Mouse (Mus musculus): Measurements from ENCODE around the gene Surf1. TPM values are rescaled to one million over a fixed set of nuclear protein-coding genes. Genes with fewer than 3 reads are reported as not detected.

Surf1 gene
- total RNA-seq, 4 experiments from 2014 or later, result 36.3 to 50.3 (median 43.0) TPM

GRCm38 (mm10) chr2:26927745-26928476 lies 11.6 kb upstream of the Surf1 start:
- no peak for DNase-seq (ENCODE audit: low spot score in 2 of 2)

GRCm38 (mm10) chr2:26921784-26922183 lies 5.5 kb upstream of the Surf1 start:
- DNase-seq (ENCODE audit: low spot score in 2 of 2), result no peak

- DNase-seq (ENCODE audit: low spot score in 2 of 2), result no peak
These were observed 4.0 kb upstream of the Surf1 start for GRCm38 (mm10) chr2:26920190-26920855.

- DNase-seq (ENCODE audit: low spot score in 2 of 2), result no peak
These were observed 3.4 kb upstream of the Surf1 start for GRCm38 (mm10) chr2:26919684-26920083.

- DNase-seq (ENCODE audit: low spot score in 2 of 2), result no peak
These were observed 408 bp upstream of the Surf1 start for GRCm38 (mm10) chr2:26916738-26917137.

GRCm38 (mm10) chr2:26914148-26914941 lies 2.0 kb downstream of the Surf1 start:
- no peak for DNase-seq (ENCODE audit: low spot score in 2 of 2)

- DNase-seq (ENCODE audit: low spot score in 2 of 2), result no peak
These were observed 2.7 kb downstream of the Surf1 start for GRCm38 (mm10) chr2:26913416-26914147.

GRCm38 (mm10) chr2:26912253-26912770 lies 4.0 kb downstream of the Surf1 start:
- DNase-seq (ENCODE audit: low spot score in 2 of 2), result no peak

- DNase-seq (ENCODE audit: low spot score in 2 of 2), result peak in 1 of 2 experiments; percentile 42
These were observed 5.2 kb downstream of the Surf1 start for GRCm38 (mm10) chr2:26910994-26911765.

GRCm38 (mm10) chr2:26910124-26910993 lies 6.0 kb downstream of the Surf1 start, which contains the start of the genes Med22 and Rpl7a:
TSS of gene Med22 (minus strand) at chr2:26910677.
TSS of gene Rpl7a (plus strand) at chr2:26910764.
- DNase-seq (ENCODE audit: low spot score in 2 of 2), result peak; percentile 100

GRCm38 (mm10) chr2:26909387-26909784 lies 6.9 kb downstream of the Surf1 start:
- DNase-seq (ENCODE audit: low spot score in 2 of 2), result no peak

GRCm38 (mm10) chr2:26908710-26909386 lies 7.5 kb downstream of the Surf1 start:
- no peak for DNase-seq (ENCODE audit: low spot score in 2 of 2)

- no peak for DNase-seq (ENCODE audit: low spot score in 2 of 2)
These were observed 9.2 kb downstream of the Surf1 start for GRCm38 (mm10) chr2:26907109-26907508.

GRCm38 (mm10) chr2:26906431-26906830 lies 9.9 kb downstream of the Surf1 start:
- DNase-seq (ENCODE audit: low spot score in 2 of 2), result no peak

- no peak for DNase-seq (ENCODE audit: low spot score in 2 of 2)
These were observed 10.4 kb downstream of the Surf1 start for GRCm38 (mm10) chr2:26905936-26906335.

- DNase-seq (ENCODE audit: low spot score in 2 of 2), result no peak
These were observed 13.0 kb downstream of the Surf1 start for GRCm38 (mm10) chr2:26903311-26903710.

GRCm38 (mm10) chr2:26902467-26903220 lies 13.7 kb downstream of the Surf1 start, which contains the start of gene Surf6:
TSS of gene Surf6 (minus strand) at chr2:26902879.
- DNase-seq (ENCODE audit: low spot score in 2 of 2), result peak; percentile 87 to 94
